Mouse (Mus musculus) left cerebral cortex, adult 2 months (tissue): ENCODE data around the gene Rps15a. TPM values are rescaled to one million over a fixed set of nuclear protein-coding genes. Genes with fewer than 3 reads are reported as not detected.

Experiments
- DNase-seq, 2 experiments: peaks; one replicate each; pipeline ENCODE4 v3.0.0; 2021 to 2022; ENCODE audit warnings: low spot score in 2 of 2, mixed read lengths in 1 of 2; ENCODE audit errors: extremely low spot score in 1 of 2
- H3K27ac ChIP-seq: fragments of 200-600 bp; 2 replicates; pipeline ENCODE4 v1.8.1; 2022
- H3K4me3 ChIP-seq: fragments of 200-600 bp; 2 replicates; pipeline ENCODE4 v1.8.1; 2022
- CTCF ChIP-seq: fragments of 200-600 bp; IDR thresholded peaks from 2 replicates; pipeline ENCODE4 v1.8.1; 2022; ENCODE audit warnings: antibody characterized with exemption, mild to moderate bottlenecking, moderate library complexity
- intact Hi-C: fragments of 180-260 bp; cut with DNase I; formaldehyde crosslinking; loops from one replicate; pipeline ENCODE4 v1.15.1; 2025
- long read RNA-seq, 2 experiments: library from polyadenylated mRNA; stranded (forward); transcript quantifications; one replicate each; pipeline ENCODE4 v2.0.0; 2021; ENCODE audit warnings: borderline mapping rate in 2 of 2
- total RNA-seq, 2 experiments: library from RNA; stranded (reverse); gene quantifications; 2 replicates each; pipeline ENCODE4 v1.2.3; 2021

Rps15a gene
- total RNA-seq = 100 to 1,000 TPM; 344 to 347 TPM
- long read RNA-seq, experiment 1, full-length matches to known transcripts = 66 of 68 reads
- long read RNA-seq, experiment 1, partial matches to known transcripts = 0 of 68 reads
- long read RNA-seq, experiment 1, other reads (novel, unspliced or antisense) = 2 of 68 reads
- long read RNA-seq, experiment 2, full-length matches to known transcripts = 59 of 62 reads
- long read RNA-seq, experiment 2, partial matches to known transcripts = 0 of 62 reads
- long read RNA-seq, experiment 2, other reads (novel, unspliced or antisense) = 3 of 62 reads

- Histone ChIP-seq H3K4me3 (peak within 1 kb of the TSS; percentile 91), H3K27ac (peak within 1 kb of the TSS; percentile 87)
- intact Hi-C loops = loop anchor here (1.0 to 5.0 kb wide), 3 partner anchors 13 to 416 kb away; partner anchors contain the start of genes Arl6ip1 and Coq7
- DNase-seq = peak; percentile 92
- peak; percentile 23 for TF ChIP-seq CTCF
These were observed at the start of gene Rps15a for GRCm38 (mm10) chr7:118115877-118116568. Rps15a (minus strand) TSS chr7:118116188.

DNA sequence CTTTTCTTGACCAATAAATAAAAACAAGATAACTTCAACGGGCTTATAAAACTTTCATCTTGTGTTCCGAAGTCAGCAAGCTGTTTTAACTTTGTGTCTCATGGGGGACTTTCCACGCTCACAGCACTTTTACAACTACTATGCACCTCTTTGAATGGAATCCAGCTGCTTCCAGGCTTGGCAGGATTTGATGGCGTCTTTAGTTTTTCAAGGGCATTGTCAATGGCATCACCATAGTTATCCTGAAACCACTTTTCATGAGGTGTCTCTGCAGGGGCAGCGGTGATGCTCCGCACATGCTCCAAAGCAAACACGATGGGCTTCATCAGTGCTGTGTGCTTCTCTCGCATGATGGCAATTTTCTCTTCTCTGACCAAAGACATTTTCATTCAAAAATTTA is 47.0 kb upstream of the Rps15a start:
- no peak for TF ChIP-seq CTCF

GRCm38 (mm10) chr7:118160121-118160520 is 44.1 kb upstream of the Rps15a start:
- intact Hi-C loops = no loop called here
- peak; percentile 21 to 45 for DNase-seq
- Histone ChIP-seq H3K27ac (peak overlapping the region; percentile 53), H3K4me3 (no peak overlapping the region)
- TF ChIP-seq CTCF = no peak

More for the DNA sequence above, 47.0 kb upstream of the Rps15a start:
- intact Hi-C loops = no loop called here
- no peak for DNase-seq
- no peak overlapping the region for H3K4me3 ChIP-seq
- no peak overlapping the region for H3K27ac ChIP-seq

GRCm38 (mm10) chr7:118156461-118156860 is 40.5 kb upstream of the Rps15a start:
- H3K27ac ChIP-seq = no peak overlapping the region
- no peak overlapping the region for H3K4me3 ChIP-seq
- DNase-seq = no peak
- intact Hi-C loops = no loop called here
- TF ChIP-seq CTCF = no peak

- H3K4me3 ChIP-seq = no peak overlapping the region
- H3K27ac ChIP-seq = no peak overlapping the region
- TF ChIP-seq CTCF = no peak
- intact Hi-C loops = no loop called here
- peak in 1 of 2 experiments; percentile 14 for DNase-seq
These were observed 38.2 kb upstream of the Rps15a start for GRCm38 (mm10) chr7:118154150-118154549.

GRCm38 (mm10) chr7:118143602-118144001 is 27.6 kb upstream of the Rps15a start:
- no peak for TF ChIP-seq CTCF
- no peak for DNase-seq
- intact Hi-C loops = loop anchor here (5.0 kb wide), 1 partner anchor 64 kb away; no protein-coding TSS in a partner anchor
- no peak overlapping the region for H3K27ac ChIP-seq
- no peak overlapping the region for H3K4me3 ChIP-seq

DNA sequence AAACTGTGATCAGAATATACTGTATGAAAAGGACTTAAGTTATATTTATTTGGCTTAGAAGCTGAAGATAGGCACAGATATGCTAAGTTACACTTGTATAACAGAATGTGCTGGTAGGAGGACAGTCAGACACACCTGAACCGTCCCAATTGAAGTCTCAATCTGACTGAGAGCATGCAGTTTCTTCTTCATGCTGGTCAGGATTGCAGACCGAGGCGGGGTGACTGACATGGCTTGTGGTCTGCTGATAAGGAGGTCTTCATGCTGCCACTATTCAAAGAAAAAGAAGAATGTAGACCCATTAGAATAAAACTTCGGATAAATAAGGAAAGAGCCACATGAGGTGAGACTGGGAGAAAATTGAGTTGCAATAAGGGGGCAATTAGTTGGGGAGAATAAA is 27.1 kb upstream of the Rps15a start:
- intact Hi-C loops = loop anchor here (5.0 kb wide), 1 partner anchor 64 kb away; no protein-coding TSS in a partner anchor
- Histone ChIP-seq H3K27ac (no peak overlapping the region), H3K4me3 (no peak overlapping the region)
- no peak for DNase-seq
- no peak for TF ChIP-seq CTCF

GRCm38 (mm10) chr7:118141271-118141670 is 25.3 kb upstream of the Rps15a start:
- intact Hi-C loops = loop anchor here (5.0 kb wide), 1 partner anchor 66 kb away; no protein-coding TSS in a partner anchor
- H3K4me3 ChIP-seq = no peak overlapping the region
- DNase-seq = no peak
- no peak overlapping the region for H3K27ac ChIP-seq
- TF ChIP-seq CTCF = no peak

GRCm38 (mm10) chr7:118135128-118135527 is 19.1 kb upstream of the Rps15a start:
- intact Hi-C loops = no loop called here
- H3K4me3 ChIP-seq = no peak overlapping the region
- no peak for TF ChIP-seq CTCF
- H3K27ac ChIP-seq = no peak overlapping the region
- no peak for DNase-seq

- DNase-seq = peak; percentile 95 to 96
- H3K4me3 ChIP-seq = peak within 1 kb of the TSS; percentile 62
- intact Hi-C loops = loop anchor here (1.0 kb wide), 1 partner anchor 13 kb away; the partner anchor contains the start of gene Rps15a
- peak within 1 kb of the TSS; percentile 89 for H3K27ac ChIP-seq
- TF ChIP-seq CTCF = no peak
These were observed 13.5 kb upstream of the Rps15a start, which contains the start of gene Arl6ip1 for GRCm38 (mm10) chr7:118129430-118130041. Arl6ip1 (minus strand) TSS chr7:118129662.

- no peak; the same call in 1 of the 2 replicates for TF ChIP-seq CTCF
- no peak for DNase-seq
- intact Hi-C loops = loop anchor here (1.0 kb wide), 1 partner anchor 13 kb away; the partner anchor contains the start of gene Rps15a
- H3K27ac ChIP-seq = peak overlapping the region; percentile 89
- peak overlapping the region; percentile 62 for H3K4me3 ChIP-seq
These were observed 13.0 kb upstream of the Rps15a start for GRCm38 (mm10) chr7:118128925-118129429.
